In the genomic region with DNA sequence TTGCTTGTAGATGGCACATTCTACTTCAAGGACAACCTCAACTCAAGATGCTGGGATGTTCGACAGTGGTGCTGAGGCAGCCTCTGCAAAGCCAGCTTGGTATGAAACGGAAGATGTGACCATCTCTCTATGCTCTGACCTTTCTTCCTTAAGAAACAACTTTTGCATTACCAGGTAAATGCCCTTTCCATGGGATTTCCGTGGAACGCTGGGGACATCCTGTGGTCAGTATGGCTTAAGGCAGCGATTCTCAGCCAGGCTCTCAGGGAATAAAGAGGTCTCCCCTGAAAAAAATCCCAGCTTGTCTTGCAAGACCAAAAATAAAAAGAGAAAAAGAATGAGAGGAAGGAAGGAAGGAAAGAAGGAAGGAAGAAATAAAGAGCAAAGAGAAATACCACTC, we compare ENCODE assay signal across 9 mouse cellular contexts.
DNase-seq lines count a peak whose midpoint lies in the region; ATAC-seq lines count a peak whose summit lies in the region.
"Had no signal": no experiment of that assay in that cellular context is flagged by ENCODE, and none has a peak within 500 bp of the region (broad histone marks: within the 10 kb centered on the region; RNA-seq: fewer than 3 reads in every experiment).

No protein-coding gene starts in this region.

- DNase-seq in heart, postnatal 10 days: peak; percentile 11 to 44
- DNase-seq in heart, postnatal 25 days (ENCODE audit: low spot score): no peak
- DNase-seq in neural tube, embryonic 10.5 days (ENCODE audit: extremely low spot score, low spot score): peak; percentile 41
- peak; percentile 57 for DNase-seq in forelimb bud, embryonic 11.5 days (ENCODE audit: low read depth, low spot score)
- peak; percentile 40 for DNase-seq in right cerebral cortex, postnatal 14 days
- DNase-seq in thymus, postnatal 14 days: no peak
- no peak for DNase-seq in adrenal gland, adult 2 months

- intact Hi-C loops in heart, postnatal 10 days (cut with DNase I): no loop called here
- intact Hi-C loops in heart, postnatal 25 days (cut with DNase I): no loop called here

- H3K4me2 ChIP-seq in neural tube, embryonic 15.5 days: no peak overlapping the region

- no peak overlapping the region for H3K27ac ChIP-seq in neural tube, embryonic 15.5 days (replicated peaks)

- H3K9ac ChIP-seq in neural tube, embryonic 15.5 days (replicated peaks): no peak overlapping the region

- 43% methylated on average over 5 of the region's 5 CpGs for WGBS in neural tube, embryonic 15.5 days

- H3K36me3 ChIP-seq in neural tube, embryonic 15.5 days: no peaks in the 10 kb centered on the region

- H3K27me3 ChIP-seq in neural tube, embryonic 15.5 days (replicated peaks): no peaks in the 10 kb centered on the region
- H3K27me3 ChIP-seq: megakaryocyte, embryonic 14.5 days had no signal

- H3K4me3 ChIP-seq in neural tube, embryonic 15.5 days (replicated peaks): no peak overlapping the region
- H3K4me3 ChIP-seq: megakaryocyte, embryonic 14.5 days had no signal

- H3K9me3 ChIP-seq in neural tube, embryonic 15.5 days (replicated peaks): no peaks in the 10 kb centered on the region
- H3K9me3 ChIP-seq: megakaryocyte, embryonic 14.5 days had no signal

- H3K4me1 ChIP-seq in neural tube, embryonic 15.5 days: peaks cover 17% of the 10 kb centered on the region
- H3K4me1 ChIP-seq: megakaryocyte, embryonic 14.5 days had no signal

- no peak for ATAC-seq in neural tube, embryonic 15.5 days (ENCODE audit: low FRiP score)

Comparison
In these comparisons a context has a peak if more than half of its experiments do, and no peak if none do; other contexts are left out.
1. DNase-seq: peak in heart, postnatal 10 days (2 of 2), neural tube, embryonic 10.5 days (single experiment), forelimb bud, embryonic 11.5 days (single experiment) and right cerebral cortex, postnatal 14 days (single experiment); none in heart, postnatal 25 days (single experiment), thymus, postnatal 14 days (single experiment) and adrenal gland, adult 2 months (single experiment).